Mouse (Mus musculus): Measurements from ENCODE around the gene Pkp4. TPM values are rescaled to one million over a fixed set of nuclear protein-coding genes. Genes with fewer than 3 reads are reported as not detected.
"Not testable (repeated sequence)": the region's sequence is repeated elsewhere in the genome, so short reads cannot be mapped to it uniquely, and the experiment has no call there.

Pkp4 gene
- total RNA-seq, 2 experiments from 2014 or later: 211 to 222 TPM

DNA sequence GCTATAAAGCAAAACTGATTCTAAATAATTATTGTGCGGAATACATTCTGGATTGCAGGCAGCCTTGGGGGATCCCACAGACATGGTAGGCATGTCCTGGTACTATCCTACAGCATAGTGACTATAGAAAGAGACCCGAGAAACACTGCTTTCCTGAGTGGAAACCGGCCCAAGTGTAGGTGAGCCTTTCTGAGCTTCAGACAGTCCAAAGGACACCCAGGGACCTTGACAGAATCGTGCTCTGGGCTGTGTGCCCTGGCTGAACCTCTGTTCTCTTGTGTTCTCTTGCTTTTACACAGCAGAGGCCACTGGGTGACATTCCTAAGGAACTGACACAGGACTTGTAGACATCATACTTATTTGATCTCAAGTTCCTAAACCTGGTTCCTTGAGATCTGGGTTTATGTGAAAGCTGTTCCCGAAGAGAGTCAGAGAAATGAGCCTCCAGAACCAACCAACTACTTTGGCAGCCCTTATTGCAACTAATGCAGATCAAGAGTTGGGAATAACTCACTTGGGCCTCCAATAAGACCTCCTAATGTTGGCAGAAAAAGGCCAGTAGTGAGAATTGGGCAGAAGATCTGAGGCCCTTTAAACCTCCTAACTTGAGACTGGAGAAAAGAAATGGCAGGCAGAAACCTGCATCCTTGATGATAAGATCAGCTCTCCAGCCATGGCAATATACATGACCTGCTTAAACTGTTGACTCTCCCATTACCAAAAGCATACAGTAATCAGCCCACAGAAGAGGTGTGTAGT, 195.1 kb downstream of the Pkp4 start:
- intact Hi-C loops (cut with DNase I): no loop called here
- DNase-seq (ENCODE audit: low spot score in 2 of 2): no peak

DNA sequence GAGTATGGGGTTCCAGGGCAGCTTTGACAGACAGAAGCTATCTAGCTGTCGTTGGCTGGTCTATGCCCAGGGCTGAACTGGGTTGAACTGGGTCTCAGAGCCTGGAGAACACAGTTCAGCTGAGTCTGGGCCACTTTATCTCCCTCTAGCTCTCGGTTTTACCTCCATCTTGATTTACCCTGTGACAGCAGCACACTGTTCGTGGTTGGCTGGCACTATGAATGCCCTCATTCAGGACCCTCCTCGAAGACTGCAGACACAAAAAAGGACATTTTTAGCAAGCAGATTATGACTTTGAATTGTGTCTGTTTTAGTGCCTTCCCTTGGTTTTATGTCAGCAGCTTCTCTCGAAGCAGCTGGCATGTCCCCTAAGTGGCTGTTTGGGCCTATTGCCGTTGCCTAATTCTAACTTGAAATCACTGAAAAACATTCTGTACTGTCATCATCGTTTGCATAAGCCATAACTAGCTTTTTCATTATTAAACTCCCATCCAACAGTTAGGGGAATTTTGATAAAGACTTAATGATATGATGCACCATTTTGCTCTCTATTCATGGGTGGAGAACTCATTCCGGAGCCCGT, 199.2 kb downstream of the Pkp4 start:
- DNase-seq (ENCODE audit: low spot score in 2 of 2): no peak
- intact Hi-C loops (cut with DNase I): no loop called here

DNA sequence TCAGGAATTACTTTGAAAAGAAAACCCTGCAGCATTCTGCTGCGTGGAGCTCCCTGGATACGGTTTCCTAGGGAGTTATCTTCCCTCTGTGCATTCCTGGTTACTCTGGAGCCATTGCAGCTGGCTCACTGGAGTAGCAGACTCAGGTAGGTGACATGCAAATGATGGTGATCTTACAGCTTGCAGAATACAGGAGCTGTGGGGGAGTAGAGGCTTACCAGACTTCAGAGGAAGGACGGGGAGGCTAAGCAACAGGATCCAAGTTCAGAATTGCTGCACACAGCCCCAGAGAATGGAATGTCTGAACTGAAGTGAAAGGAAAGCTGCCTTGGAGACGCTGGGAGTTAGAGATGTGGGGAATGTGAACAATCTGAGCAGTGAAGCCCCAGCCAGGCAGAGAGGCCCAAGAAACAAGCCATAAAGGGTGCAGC, 200.7 kb downstream of the Pkp4 start:
- intact Hi-C loops (cut with DNase I): no loop called here
- DNase-seq (ENCODE audit: low spot score in 2 of 2): no peak

DNA sequence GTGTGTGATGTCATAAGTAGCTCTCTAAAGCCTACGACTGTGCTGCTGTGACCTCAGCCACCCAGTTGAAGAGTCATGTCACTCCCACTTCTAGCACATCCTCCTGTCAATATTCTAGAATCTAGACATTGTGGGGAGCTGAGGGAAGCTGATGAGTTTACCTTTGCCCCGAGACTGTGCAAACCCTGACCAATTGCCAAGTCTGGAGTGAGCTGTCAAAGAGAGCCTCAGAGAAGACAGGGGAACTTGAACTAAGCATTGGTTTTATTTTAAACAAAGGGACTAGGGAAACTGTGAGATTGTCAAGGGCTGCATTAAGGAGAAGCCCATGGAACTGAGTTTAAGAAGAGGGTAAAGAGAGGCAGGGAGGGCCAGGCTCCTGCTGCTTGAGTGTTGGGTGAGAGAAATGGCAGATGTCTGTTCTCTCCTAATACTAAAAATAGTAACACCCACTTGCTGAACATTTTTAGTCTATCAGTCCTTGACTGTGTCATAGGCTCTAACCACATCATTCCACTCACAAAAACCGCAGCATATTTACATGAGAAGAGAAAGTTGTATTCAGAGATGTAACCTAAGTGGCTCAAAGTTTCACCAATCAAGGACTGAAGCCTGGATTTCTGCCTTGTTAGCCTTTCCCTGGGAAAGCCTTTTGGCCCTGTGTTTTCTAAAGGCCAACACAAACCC, 203.6 kb downstream of the Pkp4 start:
- DNase-seq (ENCODE audit: low spot score in 2 of 2): no peak
- intact Hi-C loops (cut with DNase I): no loop called here

DNA sequence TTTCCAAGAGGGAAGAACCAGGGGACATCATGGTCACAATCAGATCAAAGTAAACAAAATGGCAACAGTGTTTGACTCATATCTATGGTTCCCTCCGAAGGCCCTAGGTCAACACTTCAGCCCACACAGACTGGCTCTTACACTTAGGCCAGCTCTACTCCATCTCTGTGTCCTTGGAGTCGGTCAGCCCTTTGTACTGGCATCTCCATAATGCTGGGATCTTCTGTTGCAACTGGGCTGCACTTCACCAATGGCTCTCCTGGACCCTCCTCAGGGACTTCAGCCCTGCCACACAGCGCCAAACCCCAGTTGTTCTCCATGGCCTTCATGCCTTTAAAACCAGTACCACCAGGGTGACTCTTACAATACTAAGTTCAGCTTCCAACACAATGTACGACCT, 206.5 kb downstream of the Pkp4 start:
- intact Hi-C loops (cut with DNase I): no loop called here
- DNase-seq (ENCODE audit: low spot score in 2 of 2): no peak

DNA sequence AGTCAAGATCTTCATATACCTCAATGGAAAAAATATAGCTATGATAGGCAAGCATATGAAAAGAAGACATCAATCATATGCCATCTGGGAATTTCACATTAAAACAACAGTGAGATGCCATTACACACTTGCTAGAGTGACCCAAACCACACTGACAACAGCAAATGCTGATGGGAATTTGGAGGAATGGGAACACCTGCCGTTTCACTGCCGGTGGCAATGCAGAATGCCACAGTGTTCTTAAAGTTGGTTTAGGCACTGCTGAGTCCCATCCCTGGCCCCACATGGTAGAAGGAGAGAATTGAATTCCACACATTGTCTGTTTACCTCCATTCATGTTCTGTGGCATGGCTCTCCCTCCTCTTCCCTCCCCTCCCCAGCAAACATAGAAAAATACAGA, 212.5 kb downstream of the Pkp4 start:
- DNase-seq (ENCODE audit: low spot score in 2 of 2): no peak
- intact Hi-C loops (cut with DNase I): no loop called here

DNA sequence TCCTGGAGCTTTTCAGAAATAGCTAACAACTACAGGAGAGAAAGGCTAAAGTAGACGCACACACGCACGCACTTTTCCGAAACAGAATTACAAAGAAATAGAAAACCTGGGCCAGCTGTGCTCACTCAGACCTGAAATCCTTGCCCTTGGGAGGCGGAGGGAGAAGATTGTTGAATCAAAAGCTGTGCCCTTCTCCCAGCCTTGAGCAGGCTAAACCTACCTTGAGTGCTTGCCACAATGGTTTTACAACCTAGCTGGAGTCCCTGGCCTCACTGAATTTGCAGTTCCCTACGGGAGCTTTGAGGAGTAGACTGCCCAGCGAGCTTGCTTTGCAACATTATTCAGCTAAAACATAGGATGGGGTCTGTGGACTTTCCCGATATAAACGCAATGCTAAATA, 217.4 kb downstream of the Pkp4 start:
- no peak for DNase-seq (ENCODE audit: low spot score in 2 of 2)
- intact Hi-C loops (cut with DNase I): no loop called here

DNA sequence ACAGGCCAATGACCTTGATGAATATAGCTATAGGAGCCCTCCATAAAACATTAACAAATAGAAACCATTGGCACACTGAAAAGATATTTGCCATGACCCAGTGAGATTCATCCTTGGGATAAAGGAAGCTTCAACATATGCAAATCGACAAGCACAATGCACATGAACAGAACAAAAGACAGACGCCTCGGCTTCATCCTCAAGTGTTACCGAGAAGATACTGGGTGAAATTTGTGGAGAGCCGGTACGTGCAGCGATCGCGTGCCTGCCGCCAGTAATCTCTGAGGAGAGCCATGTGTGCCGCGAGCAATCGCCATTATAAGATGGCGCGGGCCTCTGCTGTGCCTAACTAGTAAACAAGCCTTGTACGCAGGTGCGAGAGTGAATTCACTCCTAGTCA, 218.2 kb downstream of the Pkp4 start:
- intact Hi-C loops (cut with DNase I); DNase-seq (ENCODE audit: low spot score in 2 of 2): not testable (repeated sequence)

DNA sequence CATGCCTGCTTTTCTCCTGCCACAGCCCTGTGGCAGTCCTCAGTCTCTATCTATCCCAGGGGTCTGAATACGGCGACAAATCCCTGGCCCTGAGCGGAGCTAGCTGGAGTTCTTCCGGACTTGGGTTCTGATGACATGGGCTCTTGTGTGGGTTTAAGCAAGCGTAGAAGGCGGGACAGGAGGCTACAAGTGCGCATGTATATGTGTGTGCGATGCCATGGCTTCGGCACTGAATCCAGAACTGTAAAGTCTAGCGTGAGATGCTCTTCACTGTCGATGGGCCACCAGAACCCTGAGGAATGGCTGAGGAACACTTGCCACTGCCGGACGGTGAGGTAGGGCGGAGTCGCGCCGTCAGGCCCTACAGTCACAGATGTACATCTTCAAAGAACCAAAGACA, 222.6 kb downstream of the Pkp4 start:
- DNase-seq (ENCODE audit: low spot score in 2 of 2): no peak
- intact Hi-C loops (cut with DNase I): no loop called here

DNA sequence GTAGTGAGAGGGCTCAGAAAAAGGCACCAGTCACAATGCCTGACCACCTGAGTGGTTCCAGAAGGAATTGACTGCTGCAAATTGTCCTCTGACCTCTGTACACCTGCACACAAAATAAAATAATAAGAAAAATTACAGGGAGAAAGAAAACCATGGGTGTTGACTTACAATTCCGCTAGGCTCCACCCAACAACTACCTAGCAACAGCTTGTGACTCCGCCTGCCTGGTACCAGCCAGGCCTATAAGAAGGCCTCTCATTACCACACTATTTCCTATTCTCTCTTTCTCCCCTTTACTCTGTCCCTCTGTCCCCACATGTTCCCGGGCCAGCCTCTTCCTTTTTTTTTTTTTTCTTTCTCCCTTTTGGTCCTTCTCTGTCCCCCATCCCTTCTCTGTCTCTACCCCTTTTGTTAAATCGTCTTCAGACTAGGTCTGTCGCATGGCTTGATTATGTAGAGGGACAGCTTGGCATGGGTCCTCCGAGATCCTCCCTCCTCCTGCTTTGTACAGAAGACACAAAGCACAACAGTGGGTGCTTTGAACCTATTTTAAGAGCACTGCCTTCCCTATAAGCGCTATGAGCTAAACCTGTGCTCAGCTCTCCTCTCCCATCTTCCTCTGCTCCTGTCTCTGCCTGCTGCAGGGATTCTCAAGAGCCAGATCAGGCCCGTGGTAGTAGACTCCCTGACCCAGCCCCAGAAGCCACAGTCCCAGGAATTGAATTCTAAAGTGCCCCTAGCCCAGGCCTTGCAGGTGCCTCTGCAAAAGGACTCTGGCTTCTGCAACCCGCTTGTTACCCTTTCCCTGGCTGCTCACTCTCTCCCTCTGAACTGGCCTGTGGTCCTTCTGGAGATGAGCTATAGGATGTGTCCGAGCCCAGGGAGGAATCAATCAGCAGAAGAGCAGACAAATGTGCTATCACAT, 223.5 kb downstream of the Pkp4 start:
- intact Hi-C loops (cut with DNase I): no loop called here
- peak in 1 of 2 experiments; percentile 13 for DNase-seq (ENCODE audit: low spot score in 2 of 2)

DNA sequence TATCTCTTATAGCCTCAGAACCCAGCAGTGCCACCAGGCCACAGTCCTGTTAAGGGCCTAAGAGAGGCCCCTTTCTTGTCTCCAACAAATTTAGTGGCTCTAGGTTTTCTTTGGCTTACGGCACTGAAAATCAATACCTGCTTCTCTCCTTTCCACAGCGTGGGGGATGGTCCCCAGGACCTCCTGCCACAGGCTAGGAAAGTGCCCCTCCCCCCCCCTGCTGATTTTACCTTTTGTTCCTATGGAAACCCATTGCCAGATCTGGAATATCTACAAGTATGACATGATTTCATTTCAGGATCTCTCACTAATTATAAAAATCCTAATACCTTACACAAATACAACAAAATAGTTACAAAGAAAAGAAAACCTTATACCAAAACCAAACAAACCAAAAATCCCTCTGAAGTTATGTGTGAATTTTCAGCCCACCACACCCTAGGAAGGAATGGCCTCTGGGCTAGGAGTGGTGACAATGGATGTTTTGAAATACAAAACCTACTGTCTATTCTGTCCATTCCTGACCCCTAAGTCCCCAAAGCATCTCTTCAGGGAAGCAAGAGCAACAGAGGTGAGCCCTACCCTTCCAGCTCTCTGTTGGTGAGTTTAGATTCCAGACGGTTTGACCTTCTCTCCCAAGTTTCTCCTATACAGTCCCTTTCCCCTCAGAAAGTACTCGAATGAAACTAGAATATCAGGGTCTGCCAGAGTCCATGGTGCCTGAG, 224.7 kb downstream of the Pkp4 start:
- no peak for DNase-seq (ENCODE audit: low spot score in 2 of 2)
- intact Hi-C loops (cut with DNase I): no loop called here

DNA sequence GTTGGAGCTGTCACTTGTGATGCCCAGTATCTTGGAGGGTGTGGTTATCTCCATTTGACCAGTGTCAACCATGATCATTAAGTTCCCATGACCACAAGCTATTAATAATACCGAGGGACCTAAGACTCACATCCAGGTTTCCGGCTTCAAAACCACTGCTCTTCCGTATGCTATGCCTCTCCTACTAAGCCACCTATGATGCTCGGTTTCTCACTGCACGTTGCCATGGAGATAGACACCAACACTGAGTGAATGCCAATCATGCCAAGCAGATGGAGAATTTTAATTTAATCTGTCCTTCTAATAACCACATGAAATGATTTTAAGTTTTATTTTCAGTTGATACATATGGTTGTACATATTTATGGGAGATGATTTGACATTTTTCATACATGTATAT, 229.3 kb downstream of the Pkp4 start:
- intact Hi-C loops (cut with DNase I): no loop called here
- DNase-seq (ENCODE audit: low spot score in 2 of 2): no peak

DNA sequence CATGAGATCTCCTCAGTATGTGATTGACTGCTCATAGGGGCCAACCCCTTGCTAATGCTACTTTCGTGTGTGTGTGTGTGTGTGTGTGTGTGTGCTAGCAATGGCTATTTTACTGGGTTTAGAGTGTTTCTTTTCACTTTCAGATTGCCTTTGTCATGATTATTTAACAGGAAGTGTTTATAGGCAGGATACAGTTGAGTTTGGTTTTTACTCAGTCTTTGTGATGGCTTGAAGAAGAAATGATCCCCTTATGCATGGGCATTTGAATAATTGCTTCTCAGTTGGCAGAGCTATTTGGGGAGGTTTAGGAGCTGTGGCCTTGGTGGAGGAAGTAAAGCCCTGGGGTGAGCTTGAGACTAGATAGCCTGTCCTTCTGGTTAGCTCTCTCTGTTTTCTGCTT, 232.5 kb downstream of the Pkp4 start:
- intact Hi-C loops (cut with DNase I): no loop called here
- no peak for DNase-seq (ENCODE audit: low spot score in 2 of 2)

DNA sequence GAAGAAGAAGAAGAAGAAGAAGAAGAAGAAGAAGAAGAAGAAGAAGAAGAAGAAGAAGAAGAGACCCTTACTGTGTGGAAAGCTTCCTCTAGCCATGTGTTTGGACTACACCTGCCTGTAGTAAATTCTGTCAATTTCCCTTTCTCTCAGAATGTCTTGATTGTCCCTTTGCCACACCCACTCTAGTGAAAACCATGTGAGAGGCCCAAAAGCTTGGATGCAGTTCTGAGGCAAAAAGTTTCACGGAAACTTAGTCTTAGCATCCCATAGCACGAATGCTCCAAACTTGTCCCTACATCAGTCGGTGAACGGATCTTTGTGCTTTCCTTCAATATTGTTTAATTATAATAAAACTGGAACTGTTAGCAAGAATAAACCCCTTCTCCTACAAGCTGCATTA, 234.0 kb downstream of the Pkp4 start:
- intact Hi-C loops (cut with DNase I): no loop called here
- no peak for DNase-seq (ENCODE audit: low spot score in 2 of 2)

DNA sequence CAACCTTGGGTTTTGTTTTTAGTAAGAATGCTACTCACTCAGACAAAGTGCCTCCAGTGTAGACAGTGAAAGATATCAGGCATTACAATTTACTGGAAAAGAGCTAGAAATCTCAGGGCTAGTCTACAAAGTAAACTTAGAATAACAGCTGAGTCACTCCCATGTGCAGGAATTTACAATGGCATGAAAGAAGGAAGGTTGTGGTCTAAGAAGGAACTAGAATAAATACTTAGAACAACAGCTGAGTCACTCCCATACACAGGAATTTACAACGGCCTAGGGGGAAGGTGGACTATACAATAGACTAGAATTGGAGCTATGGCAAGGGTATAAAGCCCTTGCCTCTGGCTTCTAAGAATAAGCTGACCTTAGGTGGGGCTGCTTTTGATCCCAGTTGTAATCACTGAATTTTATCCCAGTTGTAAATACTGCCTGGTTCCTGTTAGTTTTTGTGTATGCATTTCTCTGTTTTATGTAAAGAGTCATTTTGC, 234.6 kb downstream of the Pkp4 start:
- intact Hi-C loops (cut with DNase I); DNase-seq (ENCODE audit: low spot score in 2 of 2): not testable (repeated sequence)

DNA sequence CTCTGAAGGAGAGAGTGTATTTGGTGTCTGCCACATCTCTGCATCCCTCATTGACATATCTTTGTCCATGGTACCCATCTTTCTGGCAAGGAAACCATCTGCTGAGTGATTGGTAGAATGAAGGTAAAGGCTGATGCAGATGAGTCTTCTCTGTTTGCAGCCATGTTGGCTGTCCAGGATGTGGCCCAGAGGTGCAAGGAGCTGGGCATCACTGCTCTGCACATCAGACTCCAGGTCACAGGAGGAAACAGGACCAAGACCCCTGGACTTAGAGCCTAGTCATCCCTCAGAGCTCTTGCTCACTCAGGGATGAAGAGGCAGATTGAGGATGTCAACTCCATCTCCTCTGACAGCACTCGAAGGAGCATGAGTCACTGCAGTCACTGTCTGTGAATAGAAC, 235.9 kb downstream of the Pkp4 start:
- intact Hi-C loops (cut with DNase I): no loop called here
- no peak for DNase-seq (ENCODE audit: low spot score in 2 of 2)

DNA sequence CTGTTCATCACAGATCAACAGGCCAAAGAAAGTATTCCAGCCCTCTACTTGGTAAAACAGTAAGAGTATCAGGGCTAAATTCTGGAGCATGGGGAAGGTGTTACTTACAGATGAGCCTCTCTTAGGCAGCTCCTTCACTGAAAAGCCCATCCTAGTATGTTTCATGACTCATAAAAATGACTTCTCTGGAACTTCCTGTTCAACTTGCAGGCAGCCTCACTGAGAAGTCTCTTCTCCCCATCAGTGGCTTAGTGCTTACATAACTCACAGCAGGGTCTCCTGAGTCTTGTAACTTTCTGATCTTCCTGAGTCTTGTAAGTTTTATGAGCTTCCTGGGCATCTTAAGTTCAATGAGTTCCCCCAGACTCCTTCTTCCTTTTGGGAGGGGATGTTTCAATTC, 236.9 kb downstream of the Pkp4 start:
- intact Hi-C loops (cut with DNase I): no loop called here
- DNase-seq (ENCODE audit: low spot score in 2 of 2): no peak

DNA sequence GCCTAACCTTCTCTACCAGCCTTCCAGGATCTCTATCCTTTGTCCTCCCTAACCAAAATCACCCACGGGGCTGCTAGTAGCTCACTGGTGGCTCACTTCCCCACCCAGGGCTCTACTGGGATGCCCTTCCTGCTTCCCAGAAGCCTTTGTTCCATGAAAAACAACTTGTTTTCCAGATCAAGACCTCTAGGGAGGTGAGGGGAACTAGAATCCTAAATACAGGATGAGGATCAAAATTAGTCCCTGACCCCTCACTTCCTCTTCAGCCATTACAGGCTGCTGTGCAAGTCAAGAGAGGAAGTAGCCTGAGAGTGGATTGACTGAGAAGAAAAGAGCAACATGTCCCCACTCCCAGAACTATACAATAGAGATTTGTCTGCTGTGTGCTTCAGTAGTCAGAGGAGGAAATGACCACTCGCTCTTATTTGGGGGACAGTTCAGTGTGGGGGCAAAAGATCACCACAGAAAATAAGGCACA, 240.3 kb downstream of the Pkp4 start:
- intact Hi-C loops (cut with DNase I): no loop called here

DNA sequence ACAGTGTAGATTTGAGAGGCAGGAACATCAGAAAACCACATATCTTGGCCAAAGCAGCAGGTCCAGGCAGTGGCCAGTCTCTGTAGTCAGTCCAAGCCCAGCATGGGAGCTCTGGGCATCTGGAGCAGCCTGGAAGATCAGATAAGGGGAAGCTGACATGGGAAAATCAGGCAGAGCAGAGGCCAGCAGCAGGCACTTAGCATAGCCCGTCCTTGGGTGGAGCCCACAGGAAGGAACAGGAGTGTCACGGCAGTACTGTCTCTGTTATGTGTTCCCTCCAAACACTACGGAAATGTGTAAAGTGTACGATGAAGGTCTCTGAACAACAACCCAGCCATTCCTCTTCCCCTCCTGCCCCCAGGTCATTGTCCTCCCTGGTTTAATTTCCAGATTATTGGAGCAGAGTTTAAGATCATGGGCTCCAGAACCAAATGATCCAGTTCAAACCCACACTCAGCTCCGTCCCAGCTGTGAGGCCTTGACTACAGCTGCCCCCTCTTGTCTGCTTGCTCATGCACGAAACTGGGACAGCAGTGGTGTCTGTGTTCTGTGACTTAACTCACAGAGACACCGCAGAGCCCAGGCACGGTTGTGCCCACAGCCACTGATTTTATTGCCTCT, 241.3 kb downstream of the Pkp4 start:
- no peak for DNase-seq (ENCODE audit: low spot score in 2 of 2)
- intact Hi-C loops (cut with DNase I): no loop called here

More for the DNA sequence above, 240.3 kb downstream of the Pkp4 start:
- DNase-seq (ENCODE audit: low spot score in 2 of 2): no peak
